Mouse (Mus musculus) embryonic fibroblast, embryonic 13.5 days (primary cell): ENCODE results near the gene Fam24a.

ENCODE experiments used
- CTCF ChIP-seq: IDR thresholded peaks from 2 replicates; pipeline ENCODE4 v1.5.1; 2011; ENCODE audit warnings: mild to moderate bottlenecking, control low read depth, low read length, moderate library complexity, borderline replicate concordance; ENCODE audit not compliant: insufficient read depth
- POLR2A ChIP-seq: IDR thresholded peaks from 2 replicates; pipeline ENCODE4 v1.6.1; 2011; ENCODE audit warnings: low read depth, mild to moderate bottlenecking, control low read depth, low read length, moderate library complexity

- TF ChIP-seq POLR2A, result no peak
- TF ChIP-seq CTCF, result no peak
Measured at GRCm38 (mm10) chr7:131303340-131303739, 30.3 kb upstream of the Fam24a start.
